Mouse (Mus musculus) heart, postnatal 0 days (tissue): ENCODE measurements at regions not wholly inside any gene's neighbourhood (a gene's known extent, or its start where the extent isn't known, plus 50 kb on each side); places are given as distances from the start of the nearest gene placed in this dataset.

ENCODE experiments used
- CTCF ChIP-seq: IDR thresholded peaks from 2 replicates; pipeline ENCODE4 v1.5.1; 2016; ENCODE audit warnings: antibody characterized with exemption, control low read depth, low read depth
- EP300 ChIP-seq: IDR thresholded peaks from 2 replicates; pipeline ENCODE4 v1.6.1; 2016; ENCODE audit warnings: antibody characterized with exemption, low read depth

DNA sequence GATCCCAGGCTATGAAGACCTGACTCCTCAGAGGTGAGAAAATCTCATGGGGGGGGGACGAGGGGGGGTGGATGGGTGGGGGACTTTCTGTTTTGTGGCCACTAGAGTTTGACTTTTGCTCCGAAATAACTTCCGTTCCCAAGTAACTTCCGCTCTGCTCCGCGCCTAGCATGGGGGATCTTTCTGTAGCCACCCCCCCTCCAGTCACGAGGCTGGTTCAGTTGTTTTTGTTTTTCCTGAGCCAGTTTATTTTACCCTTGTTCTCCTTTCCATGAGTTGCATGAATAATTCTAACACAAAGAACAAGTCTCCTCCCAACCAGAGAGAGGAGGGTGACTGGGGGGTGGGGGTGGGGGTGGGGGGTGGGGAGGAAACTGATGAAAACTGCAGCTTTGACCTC is 228.8 kb downstream of the Gm765 start:
- TF ChIP-seq EP300: no peak
- TF ChIP-seq CTCF: no peak
